Mouse (Mus musculus): Measurements from ENCODE around the gene Igsf21. TPM values are rescaled to one million over a fixed set of nuclear protein-coding genes. Genes with fewer than 3 reads are reported as not detected.

Gene Igsf21
- total RNA-seq, 2 experiments from 2014 or later, result 39.1 to 41.4 TPM

- H3K27ac ChIP-seq, result no peak overlapping the region
- no peak for DNase-seq (ENCODE audit: low spot score in 2 of 2)
- no peak overlapping the region for H3K4me3 ChIP-seq
- TF ChIP-seq CTCF (conservative IDR thresholded peaks at IDR 0.05), result peak; percentile 61
These were observed 178.1 kb downstream of the Igsf21 start for GRCm38 (mm10) chr4:140068468-140068867.

GRCm38 (mm10) chr4:140066011-140066410, 180.6 kb downstream of the Igsf21 start:
- Histone ChIP-seq H3K4me3 (no peak overlapping the region), H3K27ac (no peak overlapping the region)
- no peak for TF ChIP-seq CTCF (conservative IDR thresholded peaks at IDR 0.05)
- DNase-seq (ENCODE audit: low spot score in 2 of 2), result no peak

GRCm38 (mm10) chr4:140063153-140063671, 183.4 kb downstream of the Igsf21 start:
- DNase-seq (ENCODE audit: low spot score in 2 of 2), result no peak
- H3K27ac ChIP-seq, result no peak overlapping the region
- H3K4me3 ChIP-seq, result no peak overlapping the region
- no peak for TF ChIP-seq CTCF (conservative IDR thresholded peaks at IDR 0.05)

GRCm38 (mm10) chr4:140060251-140060650, 186.3 kb downstream of the Igsf21 start:
- DNase-seq (ENCODE audit: low spot score in 2 of 2), result no peak
- H3K4me3 ChIP-seq, result no peak overlapping the region
- H3K27ac ChIP-seq, result no peak overlapping the region
- TF ChIP-seq CTCF (conservative IDR thresholded peaks at IDR 0.05), result no peak

- no peak for DNase-seq (ENCODE audit: low spot score in 2 of 2)
These were observed 193.5 kb downstream of the Igsf21 start for GRCm38 (mm10) chr4:140053042-140053441.

GRCm38 (mm10) chr4:140052575-140052974, 194.0 kb downstream of the Igsf21 start:
- no peak for DNase-seq (ENCODE audit: low spot score in 2 of 2)
- peak; percentile 74 for TF ChIP-seq CTCF (conservative IDR thresholded peaks at IDR 0.05)
- Histone ChIP-seq H3K27ac (no peak overlapping the region), H3K4me3 (no peak overlapping the region)

More at GRCm38 (mm10) chr4:140053042-140053441, 193.5 kb downstream of the Igsf21 start:
- no peak overlapping the region for H3K27ac ChIP-seq
- no peak for TF ChIP-seq CTCF (conservative IDR thresholded peaks at IDR 0.05)
- no peak overlapping the region for H3K4me3 ChIP-seq

- DNase-seq (ENCODE audit: low spot score in 2 of 2), result peak; percentile 47 to 51
- no peak for TF ChIP-seq CTCF (conservative IDR thresholded peaks at IDR 0.05)
- Histone ChIP-seq H3K4me3 (no peak overlapping the region), H3K27ac (no peak overlapping the region)
These were observed 198.7 kb downstream of the Igsf21 start for GRCm38 (mm10) chr4:140047807-140048362.

GRCm38 (mm10) chr4:140043953-140044352, 202.6 kb downstream of the Igsf21 start:
- H3K27ac ChIP-seq, result no peak overlapping the region
- TF ChIP-seq CTCF (conservative IDR thresholded peaks at IDR 0.05), result no peak
- DNase-seq (ENCODE audit: low spot score in 2 of 2), result no peak
- H3K4me3 ChIP-seq, result no peak overlapping the region

- no peak overlapping the region for H3K4me3 ChIP-seq
- no peak for DNase-seq (ENCODE audit: low spot score in 2 of 2)
- TF ChIP-seq CTCF (conservative IDR thresholded peaks at IDR 0.05), result no peak
- peak overlapping the region; percentile 54 for H3K27ac ChIP-seq
These were observed 207.8 kb downstream of the Igsf21 start for GRCm38 (mm10) chr4:140038586-140039411.

- H3K27ac ChIP-seq, result peak overlapping the region; percentile 59; the same call in 1 of the 2 replicates
- DNase-seq (ENCODE audit: low spot score in 2 of 2), result peak; percentile 32 to 63
- no peak overlapping the region for H3K4me3 ChIP-seq
- TF ChIP-seq CTCF (conservative IDR thresholded peaks at IDR 0.05), result no peak
These were observed 208.7 kb downstream of the Igsf21 start for GRCm38 (mm10) chr4:140037784-140038387.

- no peak for TF ChIP-seq CTCF (conservative IDR thresholded peaks at IDR 0.05)
These were observed 211.4 kb downstream of the Igsf21 start for GRCm38 (mm10) chr4:140035232-140035631.

GRCm38 (mm10) chr4:140033394-140033793, 213.2 kb downstream of the Igsf21 start:
- Histone ChIP-seq H3K4me3 (no peak overlapping the region), H3K27ac (no peak overlapping the region)
- TF ChIP-seq CTCF (conservative IDR thresholded peaks at IDR 0.05), result peak; percentile 93
- DNase-seq (ENCODE audit: low spot score in 2 of 2), result peak in 1 of 2 experiments; percentile 57

More at GRCm38 (mm10) chr4:140035232-140035631, 211.4 kb downstream of the Igsf21 start:
- Histone ChIP-seq H3K27ac (no peak overlapping the region), H3K4me3 (no peak overlapping the region)
- DNase-seq (ENCODE audit: low spot score in 2 of 2), result no peak

GRCm38 (mm10) chr4:140030415-140030814, 216.2 kb downstream of the Igsf21 start:
- TF ChIP-seq CTCF (conservative IDR thresholded peaks at IDR 0.05), result peak; percentile 69
- peak in 1 of 2 experiments; percentile 69 for DNase-seq (ENCODE audit: low spot score in 2 of 2)
- Histone ChIP-seq H3K27ac (no peak overlapping the region; the same call in 1 of the 2 replicates), H3K4me3 (no peak overlapping the region)
